Mouse (Mus musculus) leukemia stem cell, adult 10-12 weeks (primary cell): ENCODE measurements around the gene Btla. TPM values are rescaled to one million over a fixed set of nuclear protein-coding genes. Genes with fewer than 3 reads are reported as not detected.

ENCODE experiments used
- polyA plus RNA-seq: library from polyadenylated mRNA; stranded (reverse); fragments of >175 nt; gene quantifications from 2 replicates; pipeline ENCODE4 v1.2.3, GENCODE M21; 2012; ENCODE audit warnings: low replicate concordance

Btla gene
- polyA plus RNA-seq, result 0.36 and 0.42 TPM in 2 replicates

GRCm38 (mm10) chr16:45223648-45224388, at the start of gene Btla:
Gene Btla, plus strand, starts transcription at chr16:45224315.

Other genes with a start within 250 kb of the Btla start
- gene Ccdc80, start 130.9 kb upstream of the Btla start, polyA plus RNA-seq, result 0.84 and 2.3 TPM in 2 replicates
- 0.12 and 1.7 TPM in 2 replicates for gene Slc35a5, start 65.6 kb upstream of the Btla start, polyA plus RNA-seq
- 10.6 and 13.6 TPM in 2 replicates for gene Atg3, start 65.5 kb upstream of the Btla start, polyA plus RNA-seq
- 0.98 TPM in 1 of 2 replicates, not detected in the other for gene Cd200, start 184.7 kb downstream of the Btla start, polyA plus RNA-seq